Mouse (Mus musculus): ENCODE measurements around the gene Fga.

DNA sequence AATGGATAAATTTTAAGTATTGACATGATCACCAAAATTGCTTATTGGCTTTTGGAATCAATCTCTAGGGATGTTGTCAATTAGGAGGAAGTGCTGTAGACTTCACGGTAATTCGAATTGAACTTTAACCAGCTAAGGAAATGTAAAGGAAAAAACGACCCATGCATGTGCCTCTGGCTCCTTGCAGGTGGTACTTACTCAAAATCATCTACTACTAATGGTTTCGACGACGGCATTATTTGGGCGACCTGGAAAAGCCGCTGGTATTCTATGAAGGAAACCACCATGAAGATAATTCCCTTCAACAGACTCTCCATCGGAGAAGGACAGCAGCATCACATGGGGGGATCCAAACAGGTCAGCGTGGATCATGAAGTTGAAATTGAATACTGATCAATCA, 11.9 kb upstream of the Fga start:
- TF ChIP-seq CTCF (IDR thresholded peaks at IDR 0.05) (no peak), POLR2A (IDR thresholded peaks at IDR 0.05; ENCODE audit: insufficient read depth, low read depth, low read length) (no peak), EP300 (IDR thresholded peaks at IDR 0.05; ENCODE audit: insufficient read depth, low read depth, low read length) (no peak)

Measured in heart, adult 2 months (tissue).